Mouse (Mus musculus) T-helper 1 cell (primary cell): ENCODE data around the gene Tcl1b5.

ENCODE experiments used
- in situ Hi-C: fragments of 300-600 bp; cut with MboI, MseI; formaldehyde crosslinking; loops from one replicate; pipeline ENCODE4 v1.15.1; 2025; ENCODE audit warnings: high pct_unique_total_duplicates

Gene Tcl1b5

DNA sequence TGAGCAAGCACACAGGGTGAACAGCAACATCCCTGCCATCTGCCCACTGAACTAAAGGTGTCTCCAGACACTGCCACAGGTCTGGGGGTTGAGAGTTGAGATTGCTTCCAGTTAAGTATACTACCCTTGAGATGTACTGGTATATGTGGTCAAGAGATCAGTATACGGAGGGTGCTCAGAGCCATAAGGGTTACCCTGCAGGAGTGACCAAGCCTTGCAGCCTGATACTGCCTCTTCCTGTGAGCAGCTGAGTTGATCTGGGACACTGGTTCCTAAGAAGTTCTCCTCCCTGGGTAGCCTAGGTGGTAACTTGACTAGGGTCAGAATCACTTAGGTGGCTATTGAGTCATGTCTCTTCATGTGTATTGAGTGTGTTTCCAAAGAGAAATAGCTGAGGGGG, 32.3 kb downstream of the Tcl1b5 start:
- in situ Hi-C loops, result no loop called here

DNA sequence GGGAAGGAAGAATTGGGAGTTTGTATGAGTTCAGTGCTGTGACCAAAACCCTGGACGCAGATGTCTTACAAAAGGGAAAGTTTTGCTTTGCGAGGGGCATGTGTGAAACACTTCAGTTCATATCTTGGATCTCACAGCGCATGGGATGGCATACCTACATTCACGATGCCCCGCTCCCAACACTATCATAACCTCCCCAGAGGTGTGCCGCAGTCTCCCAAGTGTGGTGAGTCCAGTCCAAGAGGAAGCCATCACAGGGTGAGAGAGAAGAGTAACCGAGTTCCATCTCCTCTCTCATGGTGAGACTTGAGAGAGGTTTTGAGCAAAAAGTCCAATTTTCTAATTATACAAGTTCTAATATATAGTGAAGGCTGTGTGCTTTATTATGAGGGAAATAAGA, 33.1 kb downstream of the Tcl1b5 start:
- in situ Hi-C loops, result no loop called here

DNA sequence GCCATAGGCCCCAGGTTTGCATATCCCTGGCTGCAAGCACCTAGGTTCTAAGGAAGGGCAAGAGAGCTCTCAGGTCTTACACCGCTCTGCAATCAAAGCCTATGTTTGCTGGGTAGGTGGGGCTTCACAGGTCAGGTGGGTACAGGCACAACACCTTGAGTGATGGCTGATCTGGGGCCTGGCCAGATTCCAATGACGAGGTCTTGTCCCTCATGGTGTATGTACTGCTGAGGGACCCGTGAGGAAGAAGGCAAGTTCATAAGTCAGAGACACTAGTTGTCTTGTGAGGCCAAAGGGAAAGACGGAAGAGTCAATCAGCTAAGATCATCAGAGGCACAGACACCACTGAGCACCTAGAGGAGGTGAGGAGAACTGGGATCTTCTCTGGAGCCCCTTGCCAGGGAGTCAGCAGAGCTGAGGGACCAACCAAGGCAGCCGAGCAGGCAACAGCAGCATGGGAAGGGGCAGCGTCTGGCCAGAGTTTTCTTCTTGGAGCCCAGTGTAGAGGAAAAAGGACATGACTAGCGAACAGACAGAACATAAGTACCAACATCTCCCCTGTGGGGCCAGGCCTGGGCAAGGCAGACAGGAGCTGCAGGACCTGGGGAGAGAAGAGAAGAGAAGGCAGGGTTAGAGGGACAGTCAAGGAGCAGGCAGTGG, 41.1 kb downstream of the Tcl1b5 start:
- in situ Hi-C loops, result no loop called here

- in situ Hi-C loops, result no loop called here
Measured at GRCm38 (mm10) chr12:105222601-105223319, 46.6 kb downstream of the Tcl1b5 start, which contains the start of gene Tcl1. TSS of gene Tcl1 (minus strand) at chr12:105222793.

DNA sequence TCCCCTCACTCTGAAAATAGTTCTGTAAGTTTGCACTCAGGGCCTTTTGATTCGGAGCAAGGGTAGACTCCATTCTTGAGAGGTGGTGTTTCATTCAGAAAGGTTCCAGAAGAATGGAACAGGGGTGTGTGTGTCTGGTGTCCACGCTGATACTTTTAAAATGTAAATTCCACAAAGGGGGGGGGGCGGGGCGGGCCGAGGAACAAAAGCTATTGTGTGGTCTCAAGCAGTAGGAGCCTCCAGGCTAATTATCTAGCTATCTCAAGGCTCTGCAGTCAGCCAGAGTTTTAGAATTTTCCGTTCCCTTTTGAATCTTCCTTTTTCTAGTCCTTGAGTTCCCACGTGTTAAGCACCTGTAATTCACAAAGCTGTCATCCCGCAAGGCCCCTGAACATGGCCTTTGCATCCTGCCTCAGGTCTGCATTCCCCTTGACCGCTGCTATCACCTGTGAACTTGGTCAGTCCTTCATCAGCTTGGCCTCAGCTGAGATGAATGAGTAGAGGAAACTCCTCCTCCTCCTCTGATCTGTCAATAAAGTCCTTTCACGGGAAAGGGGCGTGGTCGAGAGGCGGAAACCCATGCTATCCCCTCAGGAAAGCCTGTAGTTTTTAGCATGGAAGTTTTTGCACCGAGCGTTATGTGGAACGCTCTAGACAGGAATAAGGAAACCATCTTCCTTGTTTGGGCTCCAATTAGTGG, 48.6 kb downstream of the Tcl1b5 start:
- in situ Hi-C loops, result no loop called here
